Mouse (Mus musculus) small intestine, adult 2 months (tissue): ENCODE measurements around the gene Dnah5.

Experiments used
- CTCF ChIP-seq: fragments of 200-500 bp; IDR thresholded peaks from 2 replicates; pipeline ENCODE4 v1.5.1; 2012; ENCODE audit warnings: low read depth, mild to moderate bottlenecking, control low read depth, inconsistent platforms, low read length, moderate library complexity, mixed read lengths; ENCODE audit not compliant: insufficient replicate concordance, insufficient read length; ENCODE audit errors: extremely low read depth
- POLR2A ChIP-seq: fragments of 200-500 bp; IDR thresholded peaks from 2 replicates; pipeline ENCODE4 v1.6.1; 2012; ENCODE audit warnings: low read depth, mild to moderate bottlenecking, control low read depth, inconsistent platforms, low read length, moderate library complexity

GRCm38 (mm10) chr15:28207545-28207944 is 4.0 kb downstream of the Dnah5 start:
- no peak for TF ChIP-seq CTCF
- no peak for TF ChIP-seq POLR2A
